In the genomic region with DNA sequence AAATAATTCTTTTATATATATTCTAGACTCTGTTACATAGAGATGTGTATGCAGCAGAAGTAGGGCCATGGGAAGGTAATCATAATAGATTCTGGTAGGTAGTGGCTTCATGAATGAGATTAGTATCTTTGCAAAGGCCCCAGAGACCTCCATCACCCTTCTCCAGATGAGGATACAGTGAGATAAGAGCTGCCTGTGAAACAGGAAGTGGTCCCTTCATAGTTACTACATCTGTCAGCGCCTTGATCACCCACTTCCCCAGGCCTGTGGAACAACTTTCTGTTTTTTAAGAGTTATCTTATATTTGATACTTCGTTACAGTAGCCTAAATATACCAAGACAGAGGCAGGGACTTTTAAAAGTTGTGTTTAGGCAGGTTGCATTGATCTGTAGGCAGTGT, we compare ENCODE assay signal across 29 mouse cellular contexts. TPM values are rescaled to one million over a fixed set of nuclear protein-coding genes. Genes with fewer than 3 reads are reported as not detected.
DNase-seq lines count a peak whose midpoint lies in the region; ATAC-seq lines count a peak whose summit lies in the region.
"Had no signal": no experiment of that assay in that cellular context is flagged by ENCODE, and none has a peak within 500 bp of the region (broad histone marks: within the 10 kb centered on the region; RNA-seq: fewer than 3 reads in every experiment).

No protein-coding gene starts in this region.

- H3K27ac ChIP-seq in heart, embryonic 12.5 days (ENCODE audit: poor library complexity, severe bottlenecking), result no peak overlapping the region
- H3K27ac ChIP-seq: embryonic facial prominence, embryonic 10.5 days; heart, embryonic 15.5 days; hindbrain, embryonic 14.5 days; limb, embryonic 13.5 days; liver, embryonic 12.5 days; neural tube, embryonic 12.5 days had no signal

- peaks cover 7% of the 10 kb centered on the region for H3K4me1 ChIP-seq in heart, embryonic 12.5 days (replicated peaks)
- H3K4me1 ChIP-seq: embryonic facial prominence, embryonic 10.5 days; limb, embryonic 13.5 days; megakaryocyte, embryonic 14.5 days; neural tube, embryonic 12.5 days had no signal

- H3K4me2 ChIP-seq in heart, embryonic 12.5 days, result no peak overlapping the region
- H3K4me2 ChIP-seq: heart, embryonic 15.5 days; hindbrain, embryonic 14.5 days; limb, embryonic 13.5 days; liver, embryonic 12.5 days; neural tube, embryonic 12.5 days had no signal

- H3K4me3 ChIP-seq in heart, embryonic 12.5 days, result no peak overlapping the region
- H3K4me3 ChIP-seq: embryonic facial prominence, embryonic 10.5 days; heart, embryonic 15.5 days; limb, embryonic 13.5 days; liver, embryonic 12.5 days; megakaryocyte, embryonic 14.5 days; neural tube, embryonic 12.5 days had no signal

- 62% methylated on average over 2 of the region's 2 CpGs for WGBS in heart, embryonic 12.5 days

- no peaks in the 10 kb centered on the region for H3K9me3 ChIP-seq in heart, embryonic 12.5 days (replicated peaks)
- H3K9me3 ChIP-seq: embryonic facial prominence, embryonic 10.5 days; heart, embryonic 15.5 days; limb, embryonic 13.5 days; liver, embryonic 12.5 days; megakaryocyte, embryonic 14.5 days; neural tube, embryonic 12.5 days had no signal

- no peaks in the 10 kb centered on the region for H3K27me3 ChIP-seq in heart, embryonic 12.5 days (replicated peaks)
- H3K27me3 ChIP-seq: heart, embryonic 15.5 days; limb, embryonic 13.5 days; neural tube, embryonic 12.5 days; Patski had no signal

- H3K36me3 ChIP-seq in heart, embryonic 12.5 days, result no peaks in the 10 kb centered on the region
- H3K36me3 ChIP-seq: embryonic facial prominence, embryonic 10.5 days; heart, embryonic 15.5 days; limb, embryonic 13.5 days; liver, embryonic 12.5 days; neural tube, embryonic 12.5 days had no signal

- DNase-seq in thymus, postnatal 14 days, result peak; percentile 35
- no peak for DNase-seq in thymus, postnatal 36 days
- peak; percentile 28 for DNase-seq in T-cell, adult 2 months (ENCODE audit: low spot score)
- DNase-seq in thymus, postnatal 25 days, result peak; percentile 20
- no peak for DNase-seq in retina, embryonic 14.5 days (ENCODE audit: low spot score)
- DNase-seq in left cerebral cortex, adult 9 months (ENCODE audit: low spot score in 2 of 2), result no peak
- DNase-seq: adrenal gland, postnatal 14 days; B cell, adult 2 months; cerebellum, adult 8-10 months; forebrain, postnatal 0 days; gastrocnemius, postnatal 25 days; heart, postnatal 36 days; kidney, postnatal 36 days; layer of hippocampus, postnatal 36 days; lung, adult 18-20 months; lung, postnatal 10 days; midbrain, embryonic 14.5 days; right cerebral cortex, adult 18-20 months had no signal

- H3K9ac ChIP-seq in heart, embryonic 12.5 days, result no peak overlapping the region
- H3K9ac ChIP-seq: forebrain, postnatal 0 days; heart, embryonic 15.5 days; hindbrain, embryonic 14.5 days; limb, embryonic 13.5 days; liver, embryonic 12.5 days; neural tube, embryonic 12.5 days had no signal

- peak; percentile 81 for ATAC-seq in megakaryocyte, adult 5-6 weeks (ENCODE audit: poor library complexity, severe bottlenecking)
- ATAC-seq in heart, embryonic 12.5 days (ENCODE audit: insufficient number of reproducible peaks, low FRiP score), result no peak
- ATAC-seq: forebrain, postnatal 0 days; intestine, postnatal 0 days; liver, embryonic 12.5 days; Patski had no signal

RNA-seq across cellular contexts. Expression of a gene that starts 28.3 kb away (rescaled TPM):
- total RNA-seq in megakaryocyte, adult 5-6 weeks (2015), result 53.1 and 59.7 TPM in 2 replicates
- 31.8 and 35.9 TPM in 2 replicates for total RNA-seq in megakaryocyte, adult 5-6 weeks (2017)
- 11.7 and 12.2 TPM in 2 replicates for polyA plus RNA-seq in heart, embryonic 12.5 days (2016; fragmentation: Nextera tagmentation; extraction: Ambion mirVana)

Comparison
In these comparisons a context has a peak if more than half of its experiments do, and no peak if none do; other contexts are left out.
1. DNase-seq: peak in thymus, postnatal 14 days (single experiment), T-cell, adult 2 months (single experiment) and thymus, postnatal 25 days (single experiment); none in thymus, postnatal 36 days (0 of 2), retina, embryonic 14.5 days (single experiment) and left cerebral cortex, adult 9 months (0 of 2).